In the genomic region with DNA sequence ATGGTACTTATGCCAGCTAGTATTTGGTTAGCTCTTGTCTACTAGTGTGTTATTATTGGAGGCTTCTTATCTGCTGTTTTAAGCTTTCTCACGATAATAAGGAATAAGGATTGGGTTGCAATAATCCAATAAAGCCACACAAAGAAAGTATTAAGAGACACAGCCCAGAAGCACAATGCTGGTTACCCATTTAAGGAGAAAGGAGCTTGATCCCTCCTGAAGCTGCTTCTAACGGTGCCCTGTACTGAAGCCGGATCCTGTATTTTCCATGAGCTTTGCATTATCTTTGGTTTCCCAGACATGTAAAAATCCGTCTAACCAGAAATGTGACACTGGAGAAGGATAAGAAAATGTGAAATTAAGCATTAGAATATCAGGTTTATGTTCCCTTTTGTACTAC, we compare ENCODE assay signal across 19 mouse cellular contexts.
"Had no signal": no experiment of that assay in that cellular context is flagged by ENCODE, and none has a peak within 500 bp of the region (broad histone marks: within the 10 kb centered on the region; RNA-seq: fewer than 3 reads in every experiment).

No protein-coding gene starts in this region.

- H3K9ac ChIP-seq: limb, embryonic 12.5 days; limb, embryonic 15.5 days; liver, embryonic 14.5 days; liver, postnatal 0 days; lung, embryonic 14.5 days had no signal

- DNase-seq: kidney, adult 18-20 months; kidney, adult 9 months; kidney, postnatal 14 days; kidney, postnatal 4 days; left cerebral cortex, postnatal 4 days; liver, postnatal 0 days; lung, embryonic 14.5 days; right cerebral cortex, postnatal 4 days; thymus, adult 2 months; thymus, postnatal 14 days; thymus, postnatal 4 days had no signal

- H3K4me1 ChIP-seq: limb, embryonic 12.5 days; limb, embryonic 15.5 days had no signal

- H3K4me3 ChIP-seq: limb, embryonic 12.5 days; limb, embryonic 15.5 days had no signal

- H3K4me2 ChIP-seq: limb, embryonic 12.5 days; limb, embryonic 15.5 days; liver, embryonic 11.5 days; lung, embryonic 14.5 days had no signal

- H3K27me3 ChIP-seq: limb, embryonic 12.5 days; limb, embryonic 15.5 days had no signal

- H3K36me3 ChIP-seq: limb, embryonic 12.5 days; limb, embryonic 15.5 days had no signal

- ATAC-seq: intestine, embryonic 16.5 days; liver, postnatal 0 days; lung, postnatal 0 days had no signal

- H3K9me3 ChIP-seq: limb, embryonic 12.5 days; limb, embryonic 15.5 days had no signal

- H3K27ac ChIP-seq: limb, embryonic 12.5 days; limb, embryonic 15.5 days; liver, embryonic 14.5 days; macrophage; stomach, postnatal 0 days had no signal
